Mouse (Mus musculus): ENCODE measurements around the gene Cgn.

DNA sequence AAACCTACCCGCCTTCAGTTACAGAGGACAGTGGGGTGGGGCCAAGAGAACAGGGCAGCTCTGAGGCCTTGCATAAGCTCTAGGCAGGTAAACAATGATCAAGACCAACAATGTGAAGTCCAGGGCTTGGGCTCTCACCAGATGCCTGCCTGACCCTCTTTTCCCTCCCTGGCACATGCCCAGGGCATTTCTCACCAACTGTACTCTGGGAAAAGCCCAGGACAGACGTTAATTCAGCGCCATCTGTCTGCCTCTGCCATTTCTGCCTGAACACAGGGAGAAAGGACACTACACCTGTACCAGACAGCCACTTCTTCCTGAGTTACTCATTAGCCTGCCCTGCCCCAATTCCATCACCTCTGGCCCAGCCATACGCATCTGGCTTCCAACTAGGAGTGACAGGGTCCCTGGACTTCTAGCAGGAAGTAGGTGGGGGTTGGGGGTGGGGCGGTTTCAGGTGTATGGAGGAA lies 2.8 kb downstream of the Cgn start:
- TF ChIP-seq GATA1 (IDR thresholded peaks at IDR 0.05; ENCODE audit: borderline replicate concordance, low read length) (no peak), FLI1 (IDR thresholded peaks at IDR 0.05; ENCODE audit: low read length) (no peak)

All from megakaryocyte, embryonic 14.5 days (primary cell).